ENCODE assay signal across 10 mouse cellular contexts in genomic region chr10:24635331-24635815, GRCm38 (mm10). TPM values are rescaled to one million over a fixed set of nuclear protein-coding genes. Genes with fewer than 3 reads are reported as not detected.
DNase-seq lines count a peak whose midpoint lies in the region; ATAC-seq lines count a peak whose summit lies in the region.
"Had no signal": no experiment of that assay in that cellular context is flagged by ENCODE, and none has a peak within 500 bp of the region (broad histone marks: within the 10 kb centered on the region; RNA-seq: fewer than 3 reads in every experiment).

No protein-coding gene starts in this region.

- peak overlapping the region; percentile 10 to 13; a peak in 1 of 4 replicates for H3K27ac ChIP-seq in heart, embryonic 14.5 days (replicated peaks in 1 of 2; ENCODE audit: control insufficient read depth in 1 of 2, insufficient read depth in 1 of 2, low read depth in 2 of 2, low read length in 2 of 2)
- H3K27ac ChIP-seq: embryonic facial prominence, embryonic 13.5 days had no signal

- no peak overlapping the region for H3K9ac ChIP-seq in heart, embryonic 14.5 days (ENCODE audit: low read length)
- H3K9ac ChIP-seq: embryonic facial prominence, embryonic 13.5 days had no signal

- H3K27me3 ChIP-seq in heart, embryonic 14.5 days (ENCODE audit: control insufficient read depth, insufficient read depth, low read length), result no peaks in the 10 kb centered on the region
- H3K27me3 ChIP-seq: embryonic facial prominence, embryonic 13.5 days had no signal

- no peaks in the 10 kb centered on the region for H3K36me3 ChIP-seq in heart, embryonic 14.5 days (ENCODE audit: control insufficient read depth, insufficient read depth, low read length)
- H3K36me3 ChIP-seq: embryonic facial prominence, embryonic 13.5 days had no signal

- no peaks in the 10 kb centered on the region for H3K9me3 ChIP-seq in heart, embryonic 14.5 days (ENCODE audit: control insufficient read depth, low read length)
- H3K9me3 ChIP-seq: embryonic facial prominence, embryonic 13.5 days had no signal

- ATAC-seq in heart, embryonic 14.5 days (ENCODE audit: insufficient number of reproducible peaks, insufficient read depth, low FRiP score, low read depth), result peak; percentile 32; the same call in 1 of the 2 replicates

- 0 out of 2 replicates have a peak overlapping the region, but pooled peaks have one; percentile 7 for H3K4me2 ChIP-seq in heart, embryonic 14.5 days (ENCODE audit: low read length)
- H3K4me2 ChIP-seq: embryonic facial prominence, embryonic 13.5 days had no signal

- peak; percentile 30 for DNase-seq in ovary, postnatal 36 days (ENCODE audit: low spot score)
- no peak for DNase-seq in ovary, postnatal 10 days (ENCODE audit: low spot score)
- peak; percentile 31 for DNase-seq in lung, postnatal 25 days (ENCODE audit: low spot score)
- peak; percentile 68 for DNase-seq in thymus, postnatal 4 days
- DNase-seq in adrenal gland, postnatal 36 days, result no peak
- no peak for DNase-seq in cerebellum, adult 8-10 months
- DNase-seq in embryo, embryonic 11 days, result no peak
- DNase-seq: right cerebral cortex, postnatal 4 days had no signal

- peaks cover 7 to 26% of the 10 kb centered on the region in 2 experiments for H3K4me1 ChIP-seq in heart, embryonic 14.5 days (ENCODE audit: control insufficient read depth in 2 of 2, insufficient read depth in 2 of 2, low read length in 2 of 2)

- 20% methylated on average over 11 of the region's 11 CpGs for WGBS in heart, embryonic 14.5 days

- no peak overlapping the region for H3K4me3 ChIP-seq in heart, embryonic 14.5 days (ENCODE audit: control insufficient read depth in 1 of 2, insufficient read depth in 1 of 2, low read depth in 1 of 2, low read length in 2 of 2)
- H3K4me3 ChIP-seq: embryonic facial prominence, embryonic 13.5 days had no signal

RNA-seq across cellular contexts. Expression of gene Ccn2, which starts 40.1 kb away (rescaled TPM):
- 21.3 and 29.5 TPM in 2 replicates for polyA plus RNA-seq in heart, embryonic 14.5 days (2014; fragmentation: Nextera tagmentation; extraction: Ambion mirVana)
- total RNA-seq in adrenal gland, postnatal 36 days (2021), result 10 to 100 TPM; 53.2 to 57.8 TPM

Comparison
In these comparisons a context has a peak if more than half of its experiments do, and no peak if none do; other contexts are left out.
1. DNase-seq: peak in ovary, postnatal 36 days (single experiment), lung, postnatal 25 days (single experiment) and thymus, postnatal 4 days (single experiment); none in ovary, postnatal 10 days (single experiment), adrenal gland, postnatal 36 days (0 of 2), cerebellum, adult 8-10 months (single experiment) and embryo, embryonic 11 days (single experiment).